Mouse (Mus musculus) megakaryocyte progenitor cell, adult 5-6 weeks (primary cell): ENCODE data around the gene Osbpl11. TPM values are rescaled to one million over a fixed set of nuclear protein-coding genes. Genes with fewer than 3 reads are reported as not detected.

Experiments
- ATAC-seq: replicated peaks from 2 replicates; pipeline ENCODE4 v1.8.0; 2016; ENCODE audit warnings: mild to moderate bottlenecking, moderate TSS enrichment, inconsistent platforms; ENCODE audit not compliant: poor library complexity
- total RNA-seq, 2 experiments: library from RNA; stranded (forward) in 1 of 2; stranded (reverse) in 1 of 2; fragments of 157-497, 149-512 nt in 1 of 2; fragments of 200-1000 nt in 1 of 2; gene quantifications; 2 replicates each; pipeline versions ENCODE4 v1.2.3 to v1.2.4; 2015 to 2017

Osbpl11 gene
- total RNA-seq, 2 experiments from 2014 or later, result 8.7 to 17.2 TPM

DNA sequence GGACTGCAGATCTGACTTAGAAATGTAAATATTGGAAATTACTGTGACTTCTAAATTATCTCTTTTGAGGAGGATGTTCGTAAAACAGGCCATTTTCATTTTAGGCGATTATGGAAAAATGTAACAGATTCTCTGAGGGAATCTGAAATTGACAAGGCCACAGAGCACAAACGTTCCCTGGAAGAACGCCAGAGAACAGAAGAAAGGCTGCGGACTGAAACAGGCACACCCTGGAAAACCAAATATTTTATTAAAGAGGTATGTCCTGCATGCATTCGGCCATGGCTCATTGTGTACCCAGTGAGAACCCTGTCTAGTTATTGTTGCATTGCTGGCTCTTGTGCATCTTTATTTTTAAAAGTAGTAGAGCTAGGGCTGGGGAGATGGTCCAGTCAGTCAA lies 51.3 kb downstream of the Osbpl11 start:
- ATAC-seq, result no peak

DNA sequence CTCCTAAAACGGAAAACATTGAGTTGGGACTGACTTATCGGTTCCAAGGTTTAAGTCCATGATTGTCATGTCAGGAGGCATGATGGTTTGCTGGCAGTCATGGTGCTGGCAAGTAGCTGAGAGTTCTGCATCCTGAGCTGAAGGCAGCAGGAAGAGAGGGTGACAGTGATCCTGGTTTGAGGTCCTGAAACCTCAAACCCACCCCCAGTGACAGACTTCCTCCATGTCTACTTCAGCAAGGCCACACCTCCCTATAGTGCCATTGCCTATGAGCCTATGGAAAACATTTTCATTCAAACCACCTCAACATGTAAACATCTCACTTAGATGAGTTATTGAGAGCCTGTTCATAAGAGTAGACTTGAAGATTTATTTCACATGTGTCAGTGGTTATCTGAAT lies 54.4 kb downstream of the Osbpl11 start:
- no peak for ATAC-seq

DNA sequence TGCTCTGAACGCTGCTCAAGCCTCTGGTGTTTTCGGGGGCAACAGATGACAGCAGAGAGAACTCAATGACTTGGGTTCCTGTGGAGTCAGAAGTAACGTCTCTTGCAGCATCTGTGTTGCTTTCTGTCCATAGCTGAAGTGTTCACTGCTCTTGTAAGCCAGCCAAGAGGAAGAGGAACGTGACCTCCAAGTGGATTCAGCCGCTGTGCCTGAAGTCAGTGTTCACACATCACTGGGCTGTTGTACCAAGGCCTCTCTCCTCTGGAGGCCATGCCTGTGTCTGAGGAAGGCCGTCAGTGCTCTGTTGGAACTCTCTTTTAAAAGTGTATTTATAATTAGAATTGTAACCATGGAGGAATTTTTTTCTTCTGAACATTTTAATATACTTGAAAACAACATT lies 57.2 kb downstream of the Osbpl11 start:
- no peak for ATAC-seq

DNA sequence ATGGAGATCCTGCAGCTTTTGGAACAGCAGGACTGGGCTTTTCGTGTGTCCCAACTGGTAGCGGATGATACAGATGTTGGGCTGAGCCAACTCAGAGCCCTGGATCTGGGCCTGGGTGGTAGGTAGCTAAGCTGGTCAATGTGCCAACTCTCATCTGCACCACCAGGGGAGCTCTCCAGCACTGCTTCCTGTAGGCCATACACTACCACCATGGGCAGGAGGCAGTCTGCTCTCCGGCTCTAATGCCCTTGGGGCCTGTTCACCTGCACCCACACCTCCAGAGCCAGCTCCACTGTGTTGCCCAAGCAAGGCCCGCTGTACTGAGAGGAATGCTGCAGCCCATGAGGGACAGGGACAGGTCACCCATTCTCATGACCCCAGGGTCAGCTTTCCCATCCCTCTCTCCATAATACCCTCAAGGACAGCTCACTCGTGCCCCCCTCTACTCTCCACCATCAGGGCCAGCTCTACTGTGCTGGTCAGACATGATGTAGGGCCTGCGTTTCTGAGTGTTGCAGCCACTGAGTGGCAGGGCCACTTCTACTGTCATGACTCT lies 59.3 kb downstream of the Osbpl11 start:
- peak; percentile 77 for ATAC-seq

DNA sequence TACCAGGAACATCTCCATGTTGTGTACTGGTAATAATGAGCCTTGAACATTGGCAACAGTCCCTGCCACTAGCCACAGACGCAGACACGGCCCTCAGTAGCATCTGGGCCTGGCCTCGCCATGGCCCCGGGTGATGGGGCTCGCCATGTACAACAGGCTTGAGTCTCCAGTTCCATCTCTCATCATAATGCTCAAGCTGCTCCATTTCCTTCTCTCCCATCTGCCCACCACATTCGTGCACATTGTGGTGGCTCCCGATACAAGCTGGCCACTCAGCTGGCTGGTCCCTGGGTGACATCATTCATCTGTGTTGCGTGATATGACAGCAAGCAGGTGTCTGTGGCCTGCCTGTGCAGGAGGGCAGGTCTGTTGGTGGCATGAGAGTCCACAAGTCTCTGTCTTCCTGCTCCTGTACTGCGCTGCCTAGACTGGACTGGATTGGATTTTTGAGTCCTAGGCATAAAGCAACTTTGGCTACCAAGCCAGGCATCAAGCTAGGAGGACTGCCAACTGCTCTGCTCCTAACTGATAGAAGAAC lies 60.1 kb downstream of the Osbpl11 start:
- peak; percentile 37; the same call in 1 of the 2 replicates for ATAC-seq

DNA sequence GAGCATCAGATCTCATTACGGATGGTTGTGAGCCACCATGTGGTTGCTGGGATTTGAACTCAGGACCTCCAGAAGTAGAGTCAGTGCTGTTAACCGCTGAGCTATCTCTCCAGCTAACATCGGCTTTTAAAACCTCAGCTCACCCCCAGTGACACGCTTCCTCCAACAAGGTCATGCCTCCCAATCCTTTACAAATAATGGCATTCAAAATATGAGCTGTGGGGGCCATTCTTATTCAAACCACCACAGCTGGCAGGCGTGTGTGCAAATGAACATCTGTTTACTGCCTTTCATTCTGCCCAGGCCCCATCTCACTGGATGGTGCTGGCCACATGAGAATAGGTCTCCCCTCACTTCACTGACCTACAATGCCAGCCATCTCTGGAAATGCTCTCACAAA lies 61.7 kb downstream of the Osbpl11 start:
- ATAC-seq, result no peak

DNA sequence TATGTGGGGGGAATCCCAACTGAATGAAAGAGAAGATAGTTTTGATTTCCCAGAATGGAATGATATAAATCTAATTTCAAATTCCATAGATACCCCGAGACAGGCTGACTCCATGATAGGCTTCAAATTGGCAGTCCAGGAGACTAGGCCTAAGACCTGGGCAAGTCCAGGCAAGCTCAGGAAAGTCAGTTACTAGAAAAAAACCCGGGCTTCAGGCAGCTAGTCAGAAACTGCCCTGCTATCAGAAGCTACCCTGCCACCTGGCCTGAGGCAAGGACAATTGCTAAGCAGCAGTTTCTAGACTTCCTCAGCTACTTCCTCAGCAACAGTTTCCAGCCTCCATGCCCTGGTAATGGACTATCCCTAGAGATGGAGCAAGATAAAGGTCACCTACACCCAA lies 62.1 kb downstream of the Osbpl11 start:
- no peak for ATAC-seq

DNA sequence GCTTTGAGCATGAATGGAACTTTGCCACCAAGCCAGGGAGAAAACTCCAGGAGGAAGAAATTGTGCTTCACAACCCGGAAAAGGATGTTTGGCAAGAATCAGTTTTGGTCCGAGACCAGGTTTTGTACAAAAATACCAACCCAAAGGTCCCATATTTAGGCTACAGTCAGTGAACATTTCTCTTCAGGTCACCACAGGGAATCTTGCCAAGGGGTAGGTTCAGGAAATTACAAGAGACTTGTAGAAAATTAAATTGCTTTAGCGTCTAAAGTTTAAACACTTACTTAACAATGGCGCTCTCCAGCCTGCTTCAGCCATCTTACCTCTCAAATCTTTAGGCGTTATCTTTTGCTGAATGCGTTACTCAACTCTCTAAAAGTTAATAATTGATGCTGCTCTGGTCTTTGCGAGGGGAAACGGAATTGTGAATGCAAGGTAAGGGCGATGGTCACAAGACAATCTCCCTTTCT lies 65.8 kb downstream of the Osbpl11 start:
- peak; percentile 29 for ATAC-seq

DNA sequence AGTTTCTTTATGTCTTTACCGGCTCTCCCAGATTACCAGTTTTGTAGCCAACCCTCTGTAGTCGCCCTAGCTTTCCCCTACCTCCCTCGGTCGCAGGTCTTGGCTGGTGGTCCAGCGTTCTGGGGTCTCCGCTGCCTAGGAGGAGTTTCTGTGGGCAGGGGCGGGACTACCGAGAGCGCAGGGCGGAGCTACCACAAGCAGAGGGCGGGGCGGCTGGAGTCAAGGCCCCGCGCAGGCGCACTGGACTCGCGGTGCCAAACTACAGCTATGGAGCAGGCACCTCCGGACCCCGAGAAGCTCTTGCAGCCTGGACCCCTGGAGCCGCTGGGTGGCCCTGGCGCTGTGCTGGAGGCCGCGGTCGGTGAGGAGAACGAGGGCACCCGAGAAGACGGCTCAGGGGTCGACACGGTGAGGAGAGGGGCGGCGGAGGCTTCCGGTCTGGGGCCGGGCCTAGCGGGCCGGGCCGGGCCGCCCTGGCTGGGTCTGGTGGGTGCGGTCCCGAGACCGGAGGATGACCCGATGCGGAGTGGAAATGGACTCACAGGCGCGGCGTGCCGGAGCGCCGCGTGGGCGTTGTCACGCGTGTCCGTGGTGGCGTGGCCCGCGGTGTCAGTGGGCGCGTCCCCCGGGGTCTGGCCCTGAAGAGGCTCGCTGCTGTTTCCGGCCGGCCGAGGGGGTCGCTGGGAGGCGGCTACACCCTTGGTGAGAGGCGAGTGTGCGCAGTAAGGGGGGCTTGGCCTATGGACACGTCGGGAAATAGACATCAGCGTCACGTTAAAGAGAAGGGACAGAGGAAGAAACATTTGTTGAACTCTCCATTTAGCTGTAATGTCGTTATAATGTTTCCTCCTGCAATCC lies 66.6 kb downstream of the Osbpl11 start, which contains the start of gene Snx4:
TSS of gene Snx4 (plus strand) at position 249 of the 858 bp plus-strand sequence.
- peak; percentile 96 for ATAC-seq

DNA sequence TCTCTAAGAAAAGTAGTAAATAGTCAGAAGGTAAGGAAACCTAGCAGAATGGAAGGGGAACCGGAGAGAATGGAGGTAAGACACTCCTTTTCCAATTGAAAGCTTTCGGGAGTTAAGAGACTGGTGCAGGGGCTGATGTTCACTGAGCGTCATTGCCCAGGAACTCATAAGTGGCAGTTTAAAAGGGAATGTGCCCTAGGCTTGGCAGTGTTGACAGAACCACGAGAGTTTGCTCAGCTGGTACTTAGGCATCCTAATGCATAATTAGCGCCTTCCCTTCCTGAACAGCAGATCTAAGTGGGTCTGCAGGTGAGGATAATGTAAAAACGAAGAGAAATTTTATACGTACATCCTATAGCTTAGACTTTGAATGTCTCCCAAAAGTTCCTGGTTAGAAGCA lies 70.7 kb downstream of the Osbpl11 start:
- no peak for ATAC-seq

DNA sequence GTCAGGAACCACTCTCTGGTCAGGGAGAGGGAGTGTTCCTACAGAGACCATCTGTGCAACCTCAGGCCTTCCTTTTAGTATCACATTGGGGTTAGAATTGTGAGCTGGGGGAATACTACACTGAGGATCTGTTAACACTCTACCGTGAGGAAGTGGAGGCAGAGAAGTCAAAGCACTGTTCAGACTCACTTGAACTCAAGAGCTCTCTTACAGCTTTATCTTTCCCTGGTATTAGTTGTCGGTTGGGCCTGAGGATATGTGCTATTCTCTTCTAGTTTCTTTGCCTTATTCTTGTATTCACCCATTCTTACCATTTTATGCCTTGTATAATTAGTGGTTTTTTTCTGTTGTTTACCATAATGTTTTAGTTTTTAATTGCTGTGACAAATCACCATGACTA lies 73.7 kb downstream of the Osbpl11 start:
- ATAC-seq, result no peak

DNA sequence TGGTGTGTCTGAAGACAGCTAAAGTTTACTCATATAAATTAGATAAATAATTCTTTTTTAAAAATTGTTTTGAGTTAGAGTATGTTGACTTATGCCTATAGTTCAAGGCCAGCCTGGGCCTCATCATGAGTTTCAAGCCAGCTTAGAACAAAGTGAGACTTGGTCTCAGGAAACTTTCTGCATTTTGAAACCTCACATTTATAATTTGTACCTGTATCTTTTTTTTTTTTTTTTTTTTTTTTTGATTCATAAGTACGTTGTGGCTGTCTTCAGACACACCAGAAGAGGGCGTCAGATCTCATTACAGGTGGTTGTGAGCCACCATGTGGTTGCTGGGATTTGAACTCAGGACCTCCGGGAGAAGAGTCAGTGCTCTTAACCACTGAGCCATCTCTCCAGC lies 75.0 kb downstream of the Osbpl11 start:
- ATAC-seq, result no peak

DNA sequence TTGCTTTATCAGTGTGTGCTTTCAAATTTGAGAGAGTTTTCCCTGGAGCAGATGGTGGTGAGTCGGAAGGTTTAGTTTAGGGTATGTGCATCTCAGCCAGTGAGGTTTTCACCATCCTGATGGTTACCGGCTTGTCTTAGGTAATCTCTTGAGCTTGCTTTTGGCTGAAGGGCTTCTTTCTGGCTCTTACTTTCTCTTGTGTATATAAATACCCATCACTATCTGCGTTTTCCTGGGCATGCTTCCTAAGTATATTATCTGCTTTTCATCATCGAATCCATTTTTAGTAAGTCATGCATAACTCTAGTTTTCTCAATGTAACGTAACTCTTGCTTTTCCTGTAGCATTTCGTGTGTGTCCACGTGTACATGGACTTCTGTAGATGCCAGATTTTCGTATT lies 76.0 kb downstream of the Osbpl11 start:
- ATAC-seq, result no peak

DNA sequence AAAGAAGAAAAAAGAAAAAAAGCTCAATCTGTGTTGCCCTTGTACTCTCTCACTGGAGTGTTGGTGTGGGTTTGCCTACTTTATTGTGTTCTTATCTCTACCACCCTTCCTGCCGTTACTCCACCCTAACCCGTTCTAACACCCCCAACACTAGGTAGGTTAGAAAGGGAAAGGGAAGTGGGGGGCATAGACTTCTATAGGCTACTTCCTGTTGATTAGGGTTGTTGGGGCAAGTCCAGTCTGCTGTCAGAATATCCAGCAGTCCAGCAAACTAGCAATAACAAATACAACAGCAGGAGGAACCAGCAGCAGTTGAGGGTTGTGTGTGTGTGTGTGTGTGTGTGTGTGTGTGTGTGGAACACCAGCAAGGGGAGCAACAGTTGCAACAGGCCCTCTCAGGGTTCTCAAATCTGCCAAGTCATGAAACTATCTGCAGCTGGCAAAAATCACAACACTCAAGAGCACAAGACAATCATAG lies 76.8 kb downstream of the Osbpl11 start:
- ATAC-seq, result peak; percentile 93

DNA sequence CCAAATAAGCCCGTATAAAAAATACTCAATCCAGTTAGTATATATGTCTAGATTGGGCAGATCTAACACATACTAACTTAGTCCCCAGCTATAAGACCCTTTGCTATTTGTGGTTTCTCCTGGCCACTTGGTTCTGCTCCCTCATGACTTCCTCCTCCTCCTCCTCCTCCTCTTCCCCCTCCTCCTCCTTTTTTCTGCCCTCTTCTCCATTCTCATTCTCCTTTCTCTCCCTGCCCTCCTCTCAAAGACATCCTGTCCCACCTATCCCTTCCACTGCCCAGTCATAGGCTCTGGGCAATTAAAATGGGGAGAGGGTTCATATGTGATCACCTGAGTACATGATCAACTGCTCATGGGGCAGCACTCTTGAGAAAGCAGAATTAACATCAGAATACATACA lies 77.2 kb downstream of the Osbpl11 start:
- ATAC-seq, result 0 out of 2 replicates have a peak, but pooled peaks have one; percentile 4

DNA sequence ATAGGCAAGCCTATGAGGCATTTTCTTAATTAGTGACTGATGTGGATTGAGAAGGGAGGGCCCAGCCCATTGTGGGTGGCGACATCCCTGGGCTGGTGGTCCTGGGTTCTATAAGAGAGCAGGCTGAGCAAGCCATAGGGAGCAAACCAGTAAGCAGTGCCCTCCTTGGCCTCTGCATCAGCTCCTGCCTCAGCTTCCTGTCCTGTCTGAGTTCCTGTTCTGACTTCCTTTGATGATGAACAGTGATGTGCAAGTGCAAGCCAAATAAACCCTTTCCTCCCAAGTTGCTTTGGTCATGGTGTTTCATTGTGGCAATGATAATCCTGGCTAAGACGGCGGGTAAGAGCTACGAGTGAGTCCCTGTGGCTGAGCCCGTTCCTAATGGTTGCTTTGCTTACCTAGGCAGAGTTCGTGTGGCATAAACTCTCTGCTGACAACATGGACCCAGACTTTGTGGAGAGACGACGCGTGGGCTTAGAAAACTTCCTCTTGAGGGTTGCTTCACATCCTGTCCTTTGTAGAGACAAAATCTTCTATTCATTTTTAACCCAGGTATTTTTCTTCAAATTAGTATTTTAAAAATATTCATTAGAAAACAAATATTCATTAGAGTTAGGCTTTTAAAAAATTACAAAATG lies 82.9 kb downstream of the Osbpl11 start:
- ATAC-seq, result no peak; the same call in 1 of the 2 replicates

DNA sequence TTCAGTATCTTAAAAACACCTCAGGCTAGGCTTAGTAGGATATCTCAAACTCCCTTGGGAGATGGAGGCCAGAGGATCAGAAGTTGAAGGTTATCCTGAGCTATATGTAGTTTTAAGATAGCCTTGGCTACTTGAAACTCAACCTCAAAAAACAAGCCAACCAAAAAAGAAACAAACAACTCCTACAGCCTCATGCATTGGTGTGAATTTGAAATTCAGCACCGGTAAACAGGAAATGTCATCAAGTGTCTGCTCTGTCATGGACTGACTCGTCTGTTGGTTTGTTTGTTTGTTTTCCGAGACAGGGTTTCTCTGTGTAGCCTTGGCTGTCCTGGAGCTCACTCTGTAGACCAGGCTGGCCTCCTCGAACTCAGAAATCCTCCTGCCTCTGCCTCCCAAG lies 87.0 kb downstream of the Osbpl11 start:
- ATAC-seq, result no peak

DNA sequence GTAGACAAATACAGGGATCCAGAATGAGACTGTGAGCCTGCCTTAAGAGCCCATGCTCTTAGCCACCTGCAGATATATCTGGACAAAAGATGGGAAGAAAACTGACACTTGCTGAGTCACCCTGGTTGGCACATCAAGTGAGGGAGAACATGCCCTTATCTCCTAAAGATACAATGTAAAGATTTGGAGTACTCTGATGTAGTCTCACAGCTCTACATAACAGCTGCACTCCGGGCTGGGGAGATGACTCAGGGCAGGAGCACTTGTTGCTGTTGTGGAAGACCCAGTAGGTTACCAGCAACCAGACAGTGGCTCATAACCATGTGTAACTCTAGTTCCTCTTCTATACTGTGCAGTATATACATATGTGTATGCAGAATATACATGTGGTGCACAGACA lies 98.2 kb downstream of the Osbpl11 start:
- ATAC-seq, result no peak

DNA sequence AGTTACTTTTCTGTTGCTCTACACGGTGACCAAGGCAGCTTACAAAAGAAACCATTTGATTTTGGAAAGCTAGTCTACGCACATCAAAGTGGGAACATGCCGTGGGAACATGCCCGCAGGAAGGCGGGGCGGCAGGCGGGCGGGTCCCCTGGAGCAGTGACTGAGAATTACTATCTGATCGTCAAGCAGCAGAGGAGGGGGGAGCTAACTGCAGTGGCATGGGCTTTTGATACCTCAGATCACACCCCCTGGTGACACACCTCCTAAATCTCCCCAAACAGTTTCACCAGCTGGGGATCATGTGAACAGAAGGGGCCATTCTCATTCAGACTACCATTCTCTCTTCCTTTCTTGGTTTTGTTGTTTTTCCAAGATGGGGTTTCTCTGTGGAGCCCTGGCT lies 103.7 kb downstream of the Osbpl11 start:
- ATAC-seq, result no peak

DNA sequence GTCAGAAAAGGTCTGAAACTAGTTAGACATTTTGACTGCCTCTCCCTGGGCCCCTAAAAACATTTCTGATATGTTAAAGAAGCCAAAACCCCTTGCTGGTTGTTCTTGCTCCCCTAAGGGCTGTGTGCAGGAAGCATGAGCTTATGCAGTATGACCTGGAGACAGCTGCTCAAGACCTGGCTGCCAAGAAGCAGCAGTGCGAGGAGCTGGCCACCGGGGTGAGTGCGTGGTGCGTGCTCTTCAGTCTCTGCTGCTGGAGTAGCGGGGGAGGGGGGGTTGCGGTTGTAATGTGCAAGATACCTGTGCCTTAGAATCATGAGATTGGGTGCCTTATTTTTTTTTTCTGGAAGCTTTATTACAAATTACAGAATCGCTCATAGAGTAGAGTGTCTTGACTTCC lies 105.1 kb downstream of the Osbpl11 start:
- no peak for ATAC-seq

DNA sequence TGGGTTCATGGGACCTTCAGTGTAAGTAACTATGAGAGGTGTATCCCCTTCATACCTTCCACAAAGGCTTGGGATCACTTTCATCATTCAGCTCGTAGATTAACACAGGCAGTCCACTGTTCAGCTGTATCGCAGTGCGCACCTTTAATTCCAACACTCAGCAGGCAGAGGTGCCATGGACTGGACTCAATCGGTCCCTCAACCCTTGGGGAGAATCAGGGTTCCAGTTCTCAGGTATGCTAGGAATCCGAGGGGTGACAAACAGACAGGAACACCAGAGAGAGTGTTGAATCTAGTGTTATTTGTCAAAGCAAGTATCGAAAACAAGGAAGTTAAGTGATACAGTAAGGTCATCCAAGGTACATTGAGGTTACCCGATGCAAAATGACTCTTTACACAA lies 107.4 kb downstream of the Osbpl11 start:
- ATAC-seq, result no peak
